Mouse (Mus musculus): ENCODE results near the gene Optc. TPM values are rescaled to one million over a fixed set of nuclear protein-coding genes. Genes with fewer than 3 reads are reported as not detected.

Gene Optc
- polyA plus RNA-seq, 1 experiment from 2014 or later, result 3.0 TPM

- H3K36me3 ChIP-seq, result no peaks in the 10 kb centered on the region
- H3K4me1 ChIP-seq (replicated peaks), result peaks cover 24% of the 10 kb centered on the region
- 53% methylated on average over 8 of the region's 8 CpGs for WGBS
- H3K9me3 ChIP-seq, result no peaks in the 10 kb centered on the region
- H3K4me3 ChIP-seq, result no peak overlapping the region
- no peaks in the 10 kb centered on the region for H3K27me3 ChIP-seq
- ATAC-seq (ENCODE audit: low FRiP score, low read depth), result no peak; the same call in 1 of the 2 replicates
- H3K4me2 ChIP-seq, result no peak overlapping the region
- no peak overlapping the region; the same call in 1 of the 2 replicates for H3K27ac ChIP-seq (replicated peaks)
- H3K9ac ChIP-seq, result no peak overlapping the region
Observed at GRCm38 (mm10) chr1:133915723-133916355, 8.0 kb upstream of the Optc start.

- no peaks in the 10 kb centered on the region for H3K36me3 ChIP-seq
- H3K4me2 ChIP-seq, result no peak overlapping the region
- H3K4me3 ChIP-seq, result no peak overlapping the region
- no peak for ATAC-seq (ENCODE audit: low FRiP score, low read depth)
- H3K4me1 ChIP-seq (replicated peaks), result peaks cover 19% of the 10 kb centered on the region
- no peak overlapping the region for H3K9ac ChIP-seq
- H3K9me3 ChIP-seq, result no peaks in the 10 kb centered on the region
- 88% methylated on average over 13 of the region's 13 CpGs for WGBS
- no peaks in the 10 kb centered on the region for H3K27me3 ChIP-seq
- H3K27ac ChIP-seq (replicated peaks), result no peak overlapping the region
Observed at GRCm38 (mm10) chr1:133915115-133915514, 7.3 kb upstream of the Optc start.

- Histone ChIP-seq H3K9me3 (no peaks in the 10 kb centered on the region), H3K36me3 (no peaks in the 10 kb centered on the region), H3K27ac (replicated peaks) (no peak overlapping the region), H3K9ac (no peak overlapping the region), H3K27me3 (no peaks in the 10 kb centered on the region), H3K4me2 (no peak overlapping the region), H3K4me3 (no peak overlapping the region), H3K4me1 (replicated peaks) (peaks cover 27% of the 10 kb centered on the region)
- ATAC-seq (ENCODE audit: low FRiP score, low read depth), result no peak
- 71% methylated on average over 6 of the region's 6 CpGs for WGBS
Observed at GRCm38 (mm10) chr1:133913018-133913417, 5.2 kb upstream of the Optc start.

- ATAC-seq (ENCODE audit: low FRiP score, low read depth), result no peak
- no peaks in the 10 kb centered on the region for H3K36me3 ChIP-seq
Observed at GRCm38 (mm10) chr1:133911456-133911855, 3.7 kb upstream of the Optc start.

GRCm38 (mm10) chr1:133911008-133911407, 3.2 kb upstream of the Optc start:
- H3K4me2 ChIP-seq, result no peak overlapping the region
- H3K9me3 ChIP-seq, result no peaks in the 10 kb centered on the region
- no peaks in the 10 kb centered on the region for H3K27me3 ChIP-seq
- peaks cover 34% of the 10 kb centered on the region for H3K4me1 ChIP-seq (replicated peaks)
- no peak overlapping the region for H3K27ac ChIP-seq (replicated peaks)
- no peaks in the 10 kb centered on the region for H3K36me3 ChIP-seq
- H3K9ac ChIP-seq, result no peak overlapping the region
- WGBS, result 71% methylated on average over 4 of the region's 4 CpGs
- ATAC-seq (ENCODE audit: low FRiP score, low read depth), result no peak
- no peak overlapping the region for H3K4me3 ChIP-seq

More at GRCm38 (mm10) chr1:133911456-133911855, 3.7 kb upstream of the Optc start:
- Histone ChIP-seq H3K9ac (no peak overlapping the region), H3K27ac (replicated peaks) (no peak overlapping the region), H3K4me3 (no peak overlapping the region), H3K9me3 (no peaks in the 10 kb centered on the region), H3K27me3 (no peaks in the 10 kb centered on the region), H3K4me1 (replicated peaks) (peaks cover 34% of the 10 kb centered on the region), H3K4me2 (no peak overlapping the region)
- 25% methylated on average over 4 of the region's 4 CpGs for WGBS

GRCm38 (mm10) chr1:133910108-133910507, 2.3 kb upstream of the Optc start:
- no peak for ATAC-seq (ENCODE audit: low FRiP score, low read depth)
- H3K9me3 ChIP-seq, result no peaks in the 10 kb centered on the region
- H3K36me3 ChIP-seq, result no peaks in the 10 kb centered on the region
- WGBS, result 88% methylated on average over 7 of the region's 7 CpGs
- no peak overlapping the region for H3K27ac ChIP-seq (replicated peaks)
- H3K4me3 ChIP-seq, result no peak overlapping the region
- no peak overlapping the region for H3K4me2 ChIP-seq
- peaks cover 33% of the 10 kb centered on the region for H3K4me1 ChIP-seq (replicated peaks)
- H3K9ac ChIP-seq, result no peak overlapping the region
- no peaks in the 10 kb centered on the region for H3K27me3 ChIP-seq

- H3K9ac ChIP-seq, result peak overlapping the region; percentile 64
- H3K9me3 ChIP-seq, result no peaks in the 10 kb centered on the region
- peak overlapping the region; percentile 90 for H3K4me2 ChIP-seq
- ATAC-seq (ENCODE audit: low FRiP score, low read depth), result peak; percentile 43
- H3K27ac ChIP-seq (replicated peaks), result peak overlapping the region; percentile 85
- H3K4me3 ChIP-seq, result peak overlapping the region; percentile 42
- peaks cover 33% of the 10 kb centered on the region for H3K4me1 ChIP-seq (replicated peaks)
- no peaks in the 10 kb centered on the region for H3K27me3 ChIP-seq
- H3K36me3 ChIP-seq, result no peaks in the 10 kb centered on the region
- 9% methylated on average over 27 of the region's 27 CpGs for WGBS
Observed at GRCm38 (mm10) chr1:133908659-133909575, 1.1 kb upstream of the Optc start.

- WGBS, result 51% methylated on average over 12 of the region's 12 CpGs
- Histone ChIP-seq H3K27ac (replicated peaks) (no peak overlapping the region), H3K27me3 (no peaks in the 10 kb centered on the region), H3K4me3 (no peak overlapping the region), H3K9me3 (no peaks in the 10 kb centered on the region), H3K4me1 (replicated peaks) (peaks cover 33% of the 10 kb centered on the region), H3K36me3 (no peaks in the 10 kb centered on the region), H3K4me2 (peak overlapping the region; percentile 9; the same call in 1 of the 2 replicates), H3K9ac (0 out of 2 replicates have a peak overlapping the region, but pooled peaks have one; percentile 3)
- ATAC-seq (ENCODE audit: low FRiP score, low read depth), result no peak
Observed at GRCm38 (mm10) chr1:133906420-133906819, 1.4 kb downstream of the Optc start.

GRCm38 (mm10) chr1:133900825-133901224, 7.0 kb downstream of the Optc start:
- Histone ChIP-seq H3K9me3 (no peaks in the 10 kb centered on the region), H3K36me3 (no peaks in the 10 kb centered on the region), H3K4me2 (no peak overlapping the region), H3K4me3 (no peak overlapping the region), H3K9ac (no peak overlapping the region), H3K27ac (replicated peaks) (no peak overlapping the region), H3K27me3 (no peaks in the 10 kb centered on the region), H3K4me1 (replicated peaks) (peaks cover 4% of the 10 kb centered on the region; the same call in 1 of the 2 replicates)
- 52% methylated on average over 9 of the region's 9 CpGs for WGBS
- ATAC-seq (ENCODE audit: low FRiP score, low read depth), result no peak

- H3K36me3 ChIP-seq, result no peaks in the 10 kb centered on the region
- WGBS, result 79% methylated on average over 9 of the region's 9 CpGs
- H3K4me1 ChIP-seq (replicated peaks), result peaks cover 6% of the 10 kb centered on the region; the same call in 1 of the 2 replicates
- ATAC-seq (ENCODE audit: low FRiP score, low read depth), result no peak
- no peak overlapping the region for H3K9ac ChIP-seq
- H3K9me3 ChIP-seq, result no peaks in the 10 kb centered on the region
- no peak overlapping the region for H3K4me2 ChIP-seq
- no peak overlapping the region for H3K4me3 ChIP-seq
- H3K27ac ChIP-seq (replicated peaks), result no peak overlapping the region
- no peaks in the 10 kb centered on the region for H3K27me3 ChIP-seq
Observed at GRCm38 (mm10) chr1:133899043-133899542, 8.7 kb downstream of the Optc start.

- no peak overlapping the region for H3K9ac ChIP-seq
- no peak for ATAC-seq (ENCODE audit: low FRiP score, low read depth)
- WGBS, result 68% methylated on average over 6 of the region's 6 CpGs
- no peak overlapping the region for H3K27ac ChIP-seq (replicated peaks)
- no peak overlapping the region for H3K4me2 ChIP-seq
- no peak overlapping the region for H3K4me3 ChIP-seq
- H3K9me3 ChIP-seq, result no peaks in the 10 kb centered on the region
- no peaks in the 10 kb centered on the region for H3K36me3 ChIP-seq
- H3K27me3 ChIP-seq, result no peaks in the 10 kb centered on the region
- H3K4me1 ChIP-seq (replicated peaks), result peaks cover 18% of the 10 kb centered on the region
Observed at GRCm38 (mm10) chr1:133897293-133897692, 10.5 kb downstream of the Optc start.

GRCm38 (mm10) chr1:133891489-133891888, 16.3 kb downstream of the Optc start:
- H3K27ac ChIP-seq (replicated peaks), result no peak overlapping the region
- ATAC-seq (ENCODE audit: low FRiP score, low read depth), result no peak
- no peak overlapping the region for H3K4me2 ChIP-seq
- no peak overlapping the region for H3K4me3 ChIP-seq
- H3K4me1 ChIP-seq (replicated peaks), result peaks cover 67% of the 10 kb centered on the region
- no peaks in the 10 kb centered on the region for H3K9me3 ChIP-seq
- H3K36me3 ChIP-seq, result no peaks in the 10 kb centered on the region
- no peaks in the 10 kb centered on the region for H3K27me3 ChIP-seq
- 16% methylated on average over 5 of the region's 5 CpGs for WGBS
- H3K9ac ChIP-seq, result no peak overlapping the region
